Mouse (Mus musculus) kidney, embryonic 14.5 days (tissue): ENCODE results near the gene Ankrd10. TPM values are rescaled to one million over a fixed set of nuclear protein-coding genes. Genes with fewer than 3 reads are reported as not detected.
A peak's percentile ranks its signal among the peaks of the same experiment; 100 is the strongest.

Experiments
- ATAC-seq: fragments of 200-750 bp; cut with Nextera tagmentation; 2 replicates; pipeline ENCODE4 v1.8.0; 2017; ENCODE audit warnings: moderate number of reproducible peaks, mild to moderate bottlenecking, moderate TSS enrichment, moderate library complexity; ENCODE audit not compliant: low FRiP score, low TSS enrichment
- H3K27ac ChIP-seq: fragments of 300-500 bp; sonication (generic); 2 replicates; pipeline ENCODE4 v1.5.1; 2014; ENCODE audit warnings: low read depth, mild to moderate bottlenecking, low read length, moderate library complexity, mixed read lengths
- H3K27me3 ChIP-seq: fragments of 300-500 bp; sonication (generic); 2 replicates; pipeline ENCODE4 v1.6.1; 2014; ENCODE audit warnings: mild to moderate bottlenecking, low read length; ENCODE audit not compliant: control insufficient read depth, insufficient read depth
- H3K36me3 ChIP-seq: fragments of 300-500 bp; sonication (generic); 2 replicates; pipeline ENCODE4 v1.6.1; 2014; ENCODE audit warnings: low read length, mixed read lengths; ENCODE audit not compliant: control insufficient read depth, insufficient read depth
- H3K4me1 ChIP-seq: fragments of 300-500 bp; sonication (generic); 2 replicates; pipeline ENCODE4 v1.6.1; 2014; ENCODE audit warnings: low read length, mixed read lengths; ENCODE audit not compliant: control insufficient read depth, insufficient read depth
- H3K4me2 ChIP-seq: fragments of 300-500 bp; sonication (generic); replicated peaks from 2 replicates; pipeline ENCODE4 v1.6.1; 2014; ENCODE audit warnings: low read depth, mild to moderate bottlenecking, low read length
- H3K4me3 ChIP-seq: fragments of 300-500 bp; sonication (generic); 2 replicates; pipeline ENCODE4 v1.5.1; 2014; ENCODE audit warnings: mild to moderate bottlenecking, low read length
- H3K9ac ChIP-seq: fragments of 300-500 bp; sonication (generic); 2 replicates; pipeline ENCODE4 v1.6.1; 2014; ENCODE audit warnings: low read depth, mild to moderate bottlenecking, low read length, moderate library complexity
- H3K9me3 ChIP-seq: fragments of 300-500 bp; sonication (generic); 2 replicates; pipeline ENCODE4 v1.6.1; 2016; ENCODE audit warnings: low read length; ENCODE audit not compliant: control insufficient read depth
- WGBS: fragments of 180-500 bp; shearing (Covaris S2); extraction: QIAGEN DNeasy Blood & Tissue Kit; methylation state at CpG from one replicate; pipeline ENCODE4 v1.1.7; 2014; 5-methylcytosine and 5-hydroxymethylcytosine counted together
- polyA plus RNA-seq: library from polyadenylated mRNA; unstranded; fragments of >200 nt; fragmentation: Nextera tagmentation; extraction: Ambion mirVana; gene quantifications from 2 replicates; pipeline ENCODE4 v1.2.1, GENCODE M21; 2014

Gene Ankrd10
- polyA plus RNA-seq, 1 experiment from 2014 or later = 112 TPM

- Histone ChIP-seq H3K4me1 (no peaks in the 10 kb centered on the region), H3K27ac (no peak overlapping the region), H3K9me3 (no peaks in the 10 kb centered on the region), H3K27me3 (no peaks in the 10 kb centered on the region), H3K4me2 (no peak overlapping the region), H3K36me3 (no peaks in the 10 kb centered on the region), H3K9ac (no peak overlapping the region), H3K4me3 (no peak overlapping the region)
- peak; percentile 82 for ATAC-seq
- WGBS = 63% methylated on average over 12 of the region's 12 CpGs
Observed at GRCm38 (mm10) chr8:11593222-11593884, 42.2 kb downstream of the Ankrd10 start.

- no peak overlapping the region for H3K27ac ChIP-seq
- no peak overlapping the region for H3K4me2 ChIP-seq
- H3K9me3 ChIP-seq = no peaks in the 10 kb centered on the region
- WGBS = 45% methylated on average over 13 of the region's 13 CpGs
- ATAC-seq = peak; percentile 18; the same call in 1 of the 2 replicates
- no peaks in the 10 kb centered on the region for H3K27me3 ChIP-seq
- no peaks in the 10 kb centered on the region for H3K36me3 ChIP-seq
- no peaks in the 10 kb centered on the region for H3K4me1 ChIP-seq
- no peak overlapping the region for H3K9ac ChIP-seq
- no peak overlapping the region for H3K4me3 ChIP-seq
Observed at GRCm38 (mm10) chr8:11592296-11592695, 43.3 kb downstream of the Ankrd10 start.

GRCm38 (mm10) chr8:11591837-11592236 lies 43.7 kb downstream of the Ankrd10 start:
- H3K4me3 ChIP-seq = no peak overlapping the region
- H3K36me3 ChIP-seq = no peaks in the 10 kb centered on the region
- H3K27ac ChIP-seq = no peak overlapping the region
- ATAC-seq = no peak
- H3K9ac ChIP-seq = no peak overlapping the region
- H3K9me3 ChIP-seq = no peaks in the 10 kb centered on the region
- H3K27me3 ChIP-seq = no peaks in the 10 kb centered on the region
- WGBS = 86% methylated on average over 4 of the region's 4 CpGs
- no peaks in the 10 kb centered on the region for H3K4me1 ChIP-seq
- no peak overlapping the region for H3K4me2 ChIP-seq

GRCm38 (mm10) chr8:11586374-11586745 lies 49.2 kb downstream of the Ankrd10 start:
- 52% methylated on average over 2 of the region's 2 CpGs for WGBS
- Histone ChIP-seq H3K4me3 (no peak overlapping the region), H3K9me3 (peaks cover 5% of the 10 kb centered on the region; the same call in 1 of the 2 replicates), H3K36me3 (no peaks in the 10 kb centered on the region), H3K27me3 (no peaks in the 10 kb centered on the region), H3K4me2 (no peak overlapping the region), H3K9ac (no peak overlapping the region), H3K27ac (no peak overlapping the region), H3K4me1 (no peaks in the 10 kb centered on the region)
- ATAC-seq = no peak

DNA sequence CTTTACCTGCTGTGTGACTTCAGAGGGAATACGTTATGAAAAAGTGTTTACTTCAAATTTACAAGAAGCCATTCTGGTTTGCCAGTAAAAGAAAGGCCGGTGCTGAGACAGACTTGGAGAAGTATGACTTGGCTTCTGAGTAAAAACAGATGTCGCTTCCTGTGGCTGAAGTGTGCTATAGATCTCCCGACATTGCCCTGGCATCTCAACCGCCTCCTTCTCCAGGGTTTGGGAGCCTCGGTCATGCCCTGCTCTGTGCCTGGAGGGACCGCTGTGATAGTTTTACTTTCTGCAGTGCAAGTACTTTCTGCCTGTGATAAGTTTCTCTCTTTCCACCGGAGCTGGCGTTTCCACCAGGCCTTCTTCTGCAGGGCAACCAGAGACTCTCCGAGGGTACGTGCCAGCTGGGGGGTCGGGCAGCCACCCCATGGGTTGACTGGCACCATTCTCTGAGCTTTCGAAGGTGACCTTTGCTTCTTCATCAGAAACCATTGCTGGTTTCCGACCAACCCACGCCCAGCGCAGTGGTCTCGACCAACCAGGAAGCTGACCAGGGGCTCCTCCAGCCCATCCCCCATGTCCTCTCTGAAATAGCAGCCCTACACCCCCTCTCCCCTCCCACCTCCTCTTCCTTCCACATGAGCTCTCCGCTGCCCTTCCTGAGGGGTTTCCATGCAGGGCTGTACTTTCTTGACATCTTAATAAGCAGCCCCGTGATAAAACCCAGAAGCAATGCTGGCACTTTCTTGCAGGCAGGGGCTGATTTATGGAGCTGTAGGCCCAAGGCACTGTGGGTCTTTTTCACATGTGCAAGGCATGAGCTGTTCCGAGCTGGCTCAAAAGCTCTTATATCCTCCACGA lies 49.8 kb downstream of the Ankrd10 start:
- WGBS = 70% methylated on average over 21 of the region's 21 CpGs
- H3K36me3 ChIP-seq = no peaks in the 10 kb centered on the region
- no peak overlapping the region for H3K4me2 ChIP-seq
- H3K4me3 ChIP-seq = no peak overlapping the region
- 0 out of 2 replicates have a peak overlapping the region, but pooled peaks have one; percentile 9 for H3K27ac ChIP-seq
- ATAC-seq = peak; percentile 69; the same call in 1 of the 2 replicates
- no peak overlapping the region for H3K9ac ChIP-seq
- no peaks in the 10 kb centered on the region for H3K27me3 ChIP-seq
- H3K4me1 ChIP-seq = no peaks in the 10 kb centered on the region
- H3K9me3 ChIP-seq = peaks cover 5% of the 10 kb centered on the region; the same call in 1 of the 2 replicates

GRCm38 (mm10) chr8:11575604-11576384 lies 59.8 kb downstream of the Ankrd10 start:
- H3K9ac ChIP-seq = no peak overlapping the region
- ATAC-seq = peak; percentile 69; the same call in 1 of the 2 replicates

DNA sequence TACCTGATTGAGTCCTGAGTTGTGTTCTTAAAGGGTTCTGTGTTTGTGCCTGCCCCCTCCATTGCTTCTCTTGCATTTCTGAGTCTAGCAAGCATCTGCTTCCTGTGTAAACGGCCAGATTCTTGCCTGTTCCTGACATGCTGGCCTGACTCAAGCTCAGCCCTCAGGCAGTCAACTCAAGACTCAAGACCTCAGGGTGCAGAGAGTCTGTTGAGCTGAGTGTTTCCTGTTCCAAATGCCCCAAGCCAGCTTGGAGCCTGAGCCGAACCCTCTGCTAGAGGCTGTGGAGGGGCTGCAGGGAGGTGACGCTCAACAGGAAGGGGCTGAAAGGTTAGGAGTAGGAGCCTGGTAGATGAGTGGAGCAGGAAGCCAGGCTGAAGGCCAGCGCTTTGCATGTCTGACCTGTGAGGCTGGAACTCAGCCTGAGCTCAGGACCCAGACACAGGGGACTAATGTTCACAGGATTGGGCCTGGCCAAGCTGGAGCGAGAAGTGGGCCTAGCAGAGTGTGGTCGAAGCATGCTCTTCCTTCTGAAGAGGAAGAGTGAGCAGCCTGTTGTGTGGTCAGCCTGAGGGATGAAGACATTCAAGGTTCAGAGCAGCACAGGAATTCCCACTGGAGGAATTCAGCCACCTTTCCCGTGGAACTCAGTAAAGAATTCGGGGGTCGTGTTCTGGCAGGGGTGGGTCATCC lies 60.5 kb downstream of the Ankrd10 start:
- 59% methylated on average over 9 of the region's 9 CpGs for WGBS
- Histone ChIP-seq H3K9ac (no peak overlapping the region), H3K4me2 (no peak overlapping the region), H3K9me3 (no peaks in the 10 kb centered on the region), H3K4me1 (0 out of 2 replicates have a peak, but pooled peaks cover 12% of the 10 kb centered on the region), H3K27ac (no peak overlapping the region), H3K4me3 (no peak overlapping the region), H3K27me3 (no peaks in the 10 kb centered on the region), H3K36me3 (no peaks in the 10 kb centered on the region)
- ATAC-seq = 0 out of 2 replicates have a peak, but pooled peaks have one; percentile 36

More at GRCm38 (mm10) chr8:11575604-11576384, 59.8 kb downstream of the Ankrd10 start:
- Histone ChIP-seq H3K36me3 (no peaks in the 10 kb centered on the region), H3K27me3 (no peaks in the 10 kb centered on the region), H3K4me2 (no peak overlapping the region), H3K27ac (no peak overlapping the region), H3K9me3 (no peaks in the 10 kb centered on the region), H3K4me1 (0 out of 2 replicates have a peak, but pooled peaks cover 12% of the 10 kb centered on the region), H3K4me3 (no peak overlapping the region)
- WGBS = 47% methylated on average over 16 of the region's 16 CpGs

DNA sequence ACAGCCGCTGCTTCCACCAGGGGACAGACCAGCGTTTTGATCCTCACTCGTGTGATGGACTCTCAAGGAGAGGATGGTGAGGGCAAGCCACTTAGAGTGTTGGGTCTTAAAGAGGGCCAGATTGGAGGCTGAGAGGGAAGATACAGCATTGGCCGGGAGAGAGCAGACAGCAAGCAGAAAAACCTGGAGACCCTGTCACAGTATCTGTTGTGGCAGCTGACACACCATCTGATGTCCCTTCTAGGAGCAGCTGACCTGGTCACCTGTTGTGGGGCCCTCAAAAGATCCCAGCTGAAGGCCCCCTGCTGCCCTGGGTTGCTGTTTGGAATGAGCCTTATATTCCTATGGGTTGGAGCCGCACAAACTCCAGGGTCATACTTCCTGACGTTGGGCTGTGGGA lies 63.1 kb downstream of the Ankrd10 start:
- Histone ChIP-seq H3K4me2 (no peak overlapping the region), H3K27me3 (no peaks in the 10 kb centered on the region), H3K9me3 (no peaks in the 10 kb centered on the region), H3K4me1 (0 out of 2 replicates have a peak, but pooled peaks cover 12% of the 10 kb centered on the region), H3K36me3 (no peaks in the 10 kb centered on the region; the same call in 1 of the 2 replicates), H3K9ac (no peak overlapping the region), H3K4me3 (no peak overlapping the region), H3K27ac (no peak overlapping the region)
- no peak for ATAC-seq
- 67% methylated on average over 6 of the region's 6 CpGs for WGBS
